Mouse (Mus musculus) myocyte (in vitro differentiated cells): ENCODE results near the gene Tcf7l1.

ENCODE experiments used
- E2F4 ChIP-seq: IDR thresholded peaks from one replicate; pipeline ENCODE4 v1.6.1; 2011; ENCODE audit warnings: mild to moderate bottlenecking, control low read depth, moderate library complexity; ENCODE audit not compliant: insufficient read depth
- MAX ChIP-seq: IDR thresholded peaks from one replicate; pipeline ENCODE4 v1.6.1; 2011; ENCODE audit warnings: low read depth, mild to moderate bottlenecking, control low read depth
- MYOG ChIP-seq, 3 experiments: IDR thresholded peaks; one replicate each; pipeline ENCODE4 v1.6.1; 2011; ENCODE audit warnings: control low read depth in 2 of 3, low read depth in 2 of 3, mild to moderate bottlenecking in 2 of 3; ENCODE audit not compliant: insufficient read length in 2 of 3, control insufficient read depth in 1 of 3, insufficient read depth in 1 of 3
- POLR2A ChIP-seq: IDR thresholded peaks from one replicate; pipeline ENCODE4 v1.6.1; 2011; ENCODE audit warnings: low read depth, mild to moderate bottlenecking, control low read depth, moderate library complexity; ENCODE audit not compliant: insufficient read length
- REST ChIP-seq: IDR thresholded peaks from one replicate; pipeline ENCODE4 v1.6.1; 2011; ENCODE audit warnings: mild to moderate bottlenecking, control low read depth, moderate library complexity; ENCODE audit not compliant: insufficient read depth, insufficient read length
- TCF12 ChIP-seq: IDR thresholded peaks from one replicate; pipeline ENCODE4 v1.6.1; 2011; ENCODE audit warnings: mild to moderate bottlenecking, control low read depth; ENCODE audit not compliant: poor library complexity, insufficient read depth, severe bottlenecking
- TCF3 ChIP-seq: IDR thresholded peaks from one replicate; pipeline ENCODE4 v1.6.1; 2011; ENCODE audit warnings: low read depth, control low read depth; ENCODE audit not compliant: insufficient read length
- USF1 ChIP-seq: IDR thresholded peaks from one replicate; pipeline ENCODE4 v1.6.1; 2011; ENCODE audit warnings: low read depth, mild to moderate bottlenecking, control low read depth, moderate library complexity

DNA sequence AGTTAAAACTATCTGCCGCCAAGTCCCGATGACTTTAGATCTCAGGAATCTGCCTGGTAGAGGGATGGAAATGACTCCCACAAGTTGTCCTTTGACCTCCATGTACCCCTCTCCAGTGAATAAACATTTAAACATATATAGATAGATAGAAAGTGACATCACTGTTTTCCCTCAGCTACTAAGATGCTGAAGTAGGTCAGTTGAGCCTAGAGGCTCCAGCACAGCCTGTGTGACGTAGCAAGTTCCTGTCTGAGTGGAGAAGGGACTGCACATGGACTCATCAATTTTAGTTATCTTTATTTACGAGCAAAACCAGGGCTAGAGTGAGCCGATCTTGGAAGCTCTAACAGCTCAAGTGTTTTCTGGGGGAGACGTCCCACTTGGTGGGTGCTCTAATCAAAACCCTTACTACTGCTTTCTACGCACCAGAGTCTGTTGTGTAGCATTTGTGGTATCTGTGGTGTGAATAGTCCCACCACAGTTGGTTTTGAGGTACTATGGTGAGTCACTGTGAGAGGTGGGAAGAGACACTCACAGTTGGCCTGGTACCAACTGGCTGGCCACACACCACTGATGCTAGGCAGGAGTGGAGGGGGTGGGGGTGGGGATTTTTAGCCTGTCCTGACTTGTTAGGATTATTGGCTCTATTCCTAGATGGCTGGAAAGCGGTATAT, 129.2 kb downstream of the Tcf7l1 start:
- TF ChIP-seq POLR2A = no peak
- no peak for TF ChIP-seq E2F4
- no peak for TF ChIP-seq TCF12
- no peak for TF ChIP-seq USF1
- no peak for TF ChIP-seq MAX
- TF ChIP-seq MYOG (IDR thresholded peaks at IDR 0.05; ENCODE audit: control insufficient read depth in 1 of 3, insufficient read depth in 1 of 3, insufficient read length in 2 of 3, low read depth in 2 of 3) = no peak
- no peak for TF ChIP-seq REST
- no peak for TF ChIP-seq TCF3
